Mouse (Mus musculus) hindbrain, embryonic 16.5 days (tissue): Measurements from ENCODE around the gene Vti1a. TPM values are rescaled to one million over a fixed set of nuclear protein-coding genes. Genes with fewer than 3 reads are reported as not detected.

Experiments
- ATAC-seq: fragments of 200-750 bp; cut with Nextera tagmentation; 2 replicates; pipeline ENCODE4 v1.8.0; 2017; ENCODE audit warnings: moderate TSS enrichment, moderate library complexity
- H3K27ac ChIP-seq: fragments of 300-500 bp; sonication (generic); 2 replicates; pipeline ENCODE4 v1.5.1; 2014; ENCODE audit warnings: low read depth, mild to moderate bottlenecking, control low read depth, low read length, moderate library complexity
- H3K27me3 ChIP-seq: fragments of 300-500 bp; sonication (generic); replicated peaks from 2 replicates; pipeline ENCODE4 v1.6.1; 2014; ENCODE audit warnings: low read length; ENCODE audit not compliant: control insufficient read depth, insufficient read depth
- H3K36me3 ChIP-seq: fragments of 300-500 bp; sonication (generic); 2 replicates; pipeline ENCODE4 v1.6.1; 2014; ENCODE audit warnings: mild to moderate bottlenecking, low read length, moderate library complexity, mixed read lengths; ENCODE audit not compliant: control insufficient read depth, insufficient read depth
- H3K4me1 ChIP-seq: fragments of 300-500 bp; sonication (generic); 2 replicates; pipeline ENCODE4 v1.6.1; 2014; ENCODE audit warnings: low read depth, low read length; ENCODE audit not compliant: control insufficient read depth, insufficient read depth
- H3K4me2 ChIP-seq: fragments of 300-500 bp; sonication (generic); 2 replicates; pipeline ENCODE4 v1.6.1; 2014; ENCODE audit warnings: mild to moderate bottlenecking, low read length, control low read depth, moderate library complexity
- H3K4me3 ChIP-seq: fragments of 300-500 bp; sonication (generic); 2 replicates; pipeline ENCODE4 v1.5.1; 2014; ENCODE audit warnings: mild to moderate bottlenecking, low read length, control low read depth, moderate library complexity
- H3K9ac ChIP-seq: fragments of 300-500 bp; sonication (generic); 2 replicates; pipeline ENCODE4 v1.6.1; 2014; ENCODE audit warnings: low read depth, mild to moderate bottlenecking, control low read depth, low read length, moderate library complexity
- H3K9me3 ChIP-seq: fragments of 300-500 bp; sonication (generic); 2 replicates; pipeline ENCODE4 v1.6.1; 2014; ENCODE audit warnings: mild to moderate bottlenecking, low read length, moderate library complexity; ENCODE audit not compliant: control insufficient read depth
- WGBS: fragments of 180-500 bp; shearing (Covaris S2); extraction: QIAGEN DNeasy Blood & Tissue Kit; methylation state at CpG from one replicate; pipeline ENCODE4 v1.1.7; 2014; 5-methylcytosine and 5-hydroxymethylcytosine counted together
- polyA plus RNA-seq: library from polyadenylated mRNA; unstranded; fragments of >200 nt; fragmentation: Nextera tagmentation; extraction: Ambion mirVana; gene quantifications from 2 replicates; pipeline ENCODE4 v1.2.1, GENCODE M21; 2015

Gene Vti1a
- polyA plus RNA-seq, 1 experiment from 2014 or later = 37.1 TPM

GRCm38 (mm10) chr19:55501985-55502384, 185.9 kb downstream of the Vti1a start:
- ATAC-seq = no peak
- H3K36me3 ChIP-seq = peaks cover under 1% of the 10 kb centered on the region; the same call in 1 of the 2 replicates
- no peak overlapping the region for H3K9ac ChIP-seq
- H3K4me2 ChIP-seq = no peak overlapping the region
- peaks cover 2% of the 10 kb centered on the region; the same call in 1 of the 2 replicates for H3K27me3 ChIP-seq
- H3K4me3 ChIP-seq = no peak overlapping the region
- H3K9me3 ChIP-seq = no peaks in the 10 kb centered on the region
- no peak overlapping the region for H3K27ac ChIP-seq
- 57% methylated on average over 4 of the region's 4 CpGs for WGBS
- no peaks in the 10 kb centered on the region for H3K4me1 ChIP-seq

- 75% methylated on average over 4 of the region's 4 CpGs for WGBS
- Histone ChIP-seq H3K4me1 (no peaks in the 10 kb centered on the region), H3K4me3 (no peak overlapping the region), H3K27me3 (peaks cover 2% of the 10 kb centered on the region; the same call in 1 of the 2 replicates), H3K4me2 (no peak overlapping the region), H3K9me3 (no peaks in the 10 kb centered on the region), H3K27ac (no peak overlapping the region), H3K36me3 (peaks cover 2% of the 10 kb centered on the region; the same call in 1 of the 2 replicates), H3K9ac (no peak overlapping the region)
- ATAC-seq = no peak
Observed at GRCm38 (mm10) chr19:55503771-55504170, 187.7 kb downstream of the Vti1a start.

GRCm38 (mm10) chr19:55507748-55508147, 191.7 kb downstream of the Vti1a start:
- Histone ChIP-seq H3K4me1 (no peaks in the 10 kb centered on the region), H3K27me3 (peaks cover 2% of the 10 kb centered on the region; the same call in 1 of the 2 replicates), H3K4me3 (no peak overlapping the region), H3K9me3 (no peaks in the 10 kb centered on the region), H3K9ac (no peak overlapping the region), H3K4me2 (no peak overlapping the region), H3K27ac (no peak overlapping the region), H3K36me3 (peaks cover 2% of the 10 kb centered on the region; the same call in 1 of the 2 replicates)
- 83% methylated on average over 16 of the region's 16 CpGs for WGBS
- no peak for ATAC-seq

- no peak overlapping the region for H3K4me2 ChIP-seq
- peaks cover 2% of the 10 kb centered on the region; the same call in 1 of the 2 replicates for H3K27me3 ChIP-seq
- no peaks in the 10 kb centered on the region for H3K9me3 ChIP-seq
- 92% methylated on average over 4 of the region's 4 CpGs for WGBS
- peaks cover 2% of the 10 kb centered on the region; the same call in 1 of the 2 replicates for H3K36me3 ChIP-seq
- H3K4me3 ChIP-seq = no peak overlapping the region
- no peak overlapping the region for H3K9ac ChIP-seq
- H3K4me1 ChIP-seq = no peaks in the 10 kb centered on the region
- no peak for ATAC-seq
- H3K27ac ChIP-seq = no peak overlapping the region
Observed at GRCm38 (mm10) chr19:55508239-55508638, 192.1 kb downstream of the Vti1a start.

DNA sequence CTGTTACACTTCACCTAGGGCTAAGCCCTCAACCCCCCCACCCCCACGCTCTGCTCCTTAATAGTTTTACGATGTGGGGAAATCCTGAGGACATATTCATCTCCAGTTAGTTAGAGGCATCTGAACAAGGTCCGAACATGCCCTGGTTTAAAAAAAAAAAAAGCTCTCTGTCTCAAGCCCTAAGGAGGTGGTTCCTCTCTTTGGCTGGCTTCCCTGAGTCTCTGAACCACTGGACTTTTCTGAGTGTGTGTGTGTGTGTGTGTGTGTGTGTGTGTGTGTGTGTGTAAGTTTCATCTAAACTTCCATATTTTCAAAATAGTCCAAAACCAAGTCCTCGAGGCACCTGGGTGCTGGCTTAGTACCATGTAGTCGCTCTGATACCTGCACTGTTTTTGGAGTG, 192.9 kb downstream of the Vti1a start:
- Histone ChIP-seq H3K27ac (no peak overlapping the region), H3K4me3 (no peak overlapping the region), H3K9ac (no peak overlapping the region), H3K27me3 (peaks cover 2% of the 10 kb centered on the region; the same call in 1 of the 2 replicates), H3K36me3 (peaks cover 2% of the 10 kb centered on the region; the same call in 1 of the 2 replicates), H3K4me2 (no peak overlapping the region), H3K4me1 (no peaks in the 10 kb centered on the region), H3K9me3 (no peaks in the 10 kb centered on the region)
- no peak for ATAC-seq
- 83% methylated on average over 5 of the region's 5 CpGs for WGBS

DNA sequence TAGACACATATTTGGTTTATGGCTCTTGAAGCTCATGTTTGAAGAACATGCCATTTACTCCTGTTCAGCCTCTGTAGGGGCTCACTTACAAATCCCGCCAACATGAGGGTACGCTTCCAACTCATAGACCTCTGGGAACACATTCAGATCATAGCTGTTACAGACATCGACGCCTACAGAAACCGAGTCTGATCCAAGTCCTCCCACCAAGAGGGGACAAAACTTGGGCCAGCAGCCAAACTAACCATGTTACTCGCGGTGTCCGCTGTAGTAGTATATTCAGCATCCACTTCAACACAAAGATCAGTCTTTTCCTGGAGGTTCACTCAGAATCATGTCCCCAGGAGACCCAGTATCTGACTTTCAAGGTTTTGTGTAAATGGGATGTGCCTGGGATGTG, 193.5 kb downstream of the Vti1a start:
- no peaks in the 10 kb centered on the region for H3K4me1 ChIP-seq
- peaks cover 2% of the 10 kb centered on the region; the same call in 1 of the 2 replicates for H3K27me3 ChIP-seq
- no peak overlapping the region for H3K4me3 ChIP-seq
- H3K9me3 ChIP-seq = no peaks in the 10 kb centered on the region
- H3K36me3 ChIP-seq = peaks cover 2% of the 10 kb centered on the region; the same call in 1 of the 2 replicates
- no peak overlapping the region for H3K9ac ChIP-seq
- no peak for ATAC-seq
- no peak overlapping the region for H3K4me2 ChIP-seq
- H3K27ac ChIP-seq = no peak overlapping the region
- WGBS = 79% methylated on average over 8 of the region's 8 CpGs

DNA sequence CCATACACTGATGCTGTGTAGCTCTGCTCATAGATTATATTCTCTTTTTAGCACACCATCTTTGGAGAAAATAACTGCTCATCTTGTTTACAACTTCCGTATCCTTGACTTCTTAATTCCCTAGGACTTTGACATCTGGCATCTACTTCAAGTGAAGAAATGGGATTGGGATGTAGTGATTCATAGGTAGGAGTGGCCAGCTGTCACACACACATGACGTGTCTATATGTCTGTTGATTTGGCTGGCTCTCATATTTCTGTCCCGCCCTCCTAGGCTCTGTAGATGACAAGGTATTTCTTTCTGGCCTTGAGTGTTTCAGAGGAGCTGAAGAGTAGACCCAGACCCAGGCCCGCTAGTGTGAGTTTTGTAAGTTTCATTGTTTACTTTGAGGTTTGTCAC, 197.8 kb downstream of the Vti1a start:
- Histone ChIP-seq H3K27ac (no peak overlapping the region), H3K4me3 (no peak overlapping the region), H3K9me3 (no peaks in the 10 kb centered on the region), H3K9ac (no peak overlapping the region), H3K4me1 (no peaks in the 10 kb centered on the region), H3K27me3 (no peaks in the 10 kb centered on the region), H3K4me2 (no peak overlapping the region), H3K36me3 (no peaks in the 10 kb centered on the region)
- WGBS = 92% methylated on average over 4 of the region's 4 CpGs
- no peak for ATAC-seq

DNA sequence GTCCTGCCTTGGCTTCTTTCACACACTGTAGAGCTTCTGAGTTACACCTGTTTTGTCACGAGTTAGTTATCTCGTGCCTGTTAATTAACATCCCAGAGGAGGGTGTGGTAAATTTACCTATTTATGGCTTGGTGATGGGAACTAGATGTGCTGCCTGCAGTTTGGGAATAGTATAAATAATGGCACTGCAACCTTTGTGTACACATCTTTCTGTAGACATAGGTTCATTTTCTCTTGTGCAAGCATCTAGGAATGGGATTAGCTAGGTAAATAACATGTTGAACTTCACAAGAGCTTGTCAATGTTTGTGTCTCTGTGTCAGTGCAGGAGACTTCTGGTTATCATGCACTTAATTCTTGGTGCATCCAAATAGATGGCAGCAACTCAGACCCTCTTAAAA, 204.1 kb downstream of the Vti1a start:
- Histone ChIP-seq H3K9me3 (no peaks in the 10 kb centered on the region), H3K9ac (no peak overlapping the region), H3K4me2 (no peak overlapping the region), H3K36me3 (no peaks in the 10 kb centered on the region), H3K27me3 (no peaks in the 10 kb centered on the region), H3K27ac (no peak overlapping the region), H3K4me3 (no peak overlapping the region), H3K4me1 (no peaks in the 10 kb centered on the region)
- 70% methylated on average over 2 of the region's 2 CpGs for WGBS
- no peak for ATAC-seq

DNA sequence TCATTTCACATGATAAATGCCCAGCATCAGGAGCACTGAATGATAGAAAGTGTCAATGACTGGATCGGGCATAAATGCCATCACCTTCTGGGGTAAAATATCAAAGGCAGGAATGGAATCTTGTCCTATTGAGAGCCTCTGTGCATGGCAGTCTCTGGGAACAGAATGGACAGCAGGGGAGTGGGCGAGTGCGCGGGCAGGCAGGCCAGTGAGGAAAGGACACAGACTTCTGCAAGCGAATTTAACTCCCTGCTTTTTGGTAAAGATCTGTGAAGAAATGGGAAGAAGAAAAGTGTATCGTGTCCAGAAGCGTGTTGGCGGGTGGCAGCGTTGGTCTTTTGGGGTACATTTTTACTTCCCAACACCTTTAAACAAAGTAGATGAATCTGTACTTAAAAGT, 207.2 kb downstream of the Vti1a start:
- WGBS = 85% methylated on average over 9 of the region's 9 CpGs

GRCm38 (mm10) chr19:55524385-55524784, 208.3 kb downstream of the Vti1a start:
- H3K27me3 ChIP-seq = no peaks in the 10 kb centered on the region
- 87% methylated on average over 7 of the region's 7 CpGs for WGBS
- no peaks in the 10 kb centered on the region for H3K4me1 ChIP-seq
- no peaks in the 10 kb centered on the region for H3K36me3 ChIP-seq
- H3K4me2 ChIP-seq = no peak overlapping the region
- no peak overlapping the region for H3K4me3 ChIP-seq
- no peak for ATAC-seq
- no peaks in the 10 kb centered on the region for H3K9me3 ChIP-seq
- H3K9ac ChIP-seq = no peak overlapping the region
- H3K27ac ChIP-seq = no peak overlapping the region

More for the DNA sequence above, 207.2 kb downstream of the Vti1a start:
- Histone ChIP-seq H3K9ac (no peak overlapping the region), H3K27me3 (no peaks in the 10 kb centered on the region), H3K36me3 (no peaks in the 10 kb centered on the region), H3K4me1 (no peaks in the 10 kb centered on the region), H3K4me3 (no peak overlapping the region), H3K4me2 (no peak overlapping the region), H3K27ac (no peak overlapping the region), H3K9me3 (no peaks in the 10 kb centered on the region)
- ATAC-seq = no peak
